Mouse (Mus musculus): ENCODE measurements around the gene Sik1. TPM values are rescaled to one million over a fixed set of nuclear protein-coding genes. Genes with fewer than 3 reads are reported as not detected.

Sik1 gene
- polyA plus RNA-seq, 1 experiment from 2014 or later, result 33.6 TPM

GRCm38 (mm10) chr17:31828916-31829315, 26.7 kb downstream of the Sik1 start:
- Histone ChIP-seq H3K9me3 (replicated peaks) (no peaks in the 10 kb centered on the region), H3K36me3 (no peaks in the 10 kb centered on the region), H3K27me3 (no peaks in the 10 kb centered on the region), H3K4me3 (replicated peaks) (no peak overlapping the region), H3K27ac (replicated peaks) (peak overlapping the region; percentile 78; the same call in 1 of the 2 replicates), H3K9ac (no peak overlapping the region), H3K4me1 (peaks cover 63% of the 10 kb centered on the region), H3K4me2 (replicated peaks) (no peak overlapping the region)
- ATAC-seq (ENCODE audit: insufficient number of reproducible peaks, low FRiP score, low TSS enrichment, low read depth), result no peak
- 95% methylated on average over 5 of the region's 5 CpGs for WGBS

GRCm38 (mm10) chr17:31828118-31828517, 27.5 kb downstream of the Sik1 start:
- no peak for ATAC-seq (ENCODE audit: insufficient number of reproducible peaks, low FRiP score, low TSS enrichment, low read depth)
- no peaks in the 10 kb centered on the region for H3K27me3 ChIP-seq
- H3K27ac ChIP-seq (replicated peaks), result peak overlapping the region; percentile 78
- no peaks in the 10 kb centered on the region for H3K36me3 ChIP-seq
- peaks cover 55% of the 10 kb centered on the region for H3K4me1 ChIP-seq
- no peak overlapping the region for H3K4me3 ChIP-seq (replicated peaks)
- no peak overlapping the region for H3K9ac ChIP-seq
- H3K4me2 ChIP-seq (replicated peaks), result no peak overlapping the region
- H3K9me3 ChIP-seq (replicated peaks), result no peaks in the 10 kb centered on the region
- 51% methylated on average over 5 of the region's 5 CpGs for WGBS

- Histone ChIP-seq H3K4me2 (replicated peaks) (no peak overlapping the region), H3K9ac (no peak overlapping the region), H3K36me3 (no peaks in the 10 kb centered on the region), H3K27me3 (no peaks in the 10 kb centered on the region), H3K9me3 (replicated peaks) (no peaks in the 10 kb centered on the region), H3K4me3 (replicated peaks) (no peak overlapping the region), H3K27ac (replicated peaks) (peak overlapping the region; percentile 78), H3K4me1 (peaks cover 48% of the 10 kb centered on the region)
- 26% methylated on average over 5 of the region's 5 CpGs for WGBS
- ATAC-seq (ENCODE audit: insufficient number of reproducible peaks, low FRiP score, low TSS enrichment, low read depth), result peak; percentile 79
Measured at GRCm38 (mm10) chr17:31827206-31827605, 28.4 kb downstream of the Sik1 start.

GRCm38 (mm10) chr17:31826669-31827068, 28.9 kb downstream of the Sik1 start:
- H3K9me3 ChIP-seq (replicated peaks), result no peaks in the 10 kb centered on the region
- no peaks in the 10 kb centered on the region for H3K27me3 ChIP-seq
- H3K4me2 ChIP-seq (replicated peaks), result no peak overlapping the region
- 32% methylated on average over 6 of the region's 6 CpGs for WGBS
- peak overlapping the region; percentile 78 for H3K27ac ChIP-seq (replicated peaks)
- no peak overlapping the region for H3K9ac ChIP-seq
- H3K36me3 ChIP-seq, result no peaks in the 10 kb centered on the region
- H3K4me3 ChIP-seq (replicated peaks), result no peak overlapping the region
- H3K4me1 ChIP-seq, result peaks cover 42% of the 10 kb centered on the region
- ATAC-seq (ENCODE audit: insufficient number of reproducible peaks, low FRiP score, low TSS enrichment, low read depth), result no peak

GRCm38 (mm10) chr17:31825678-31826077, 29.9 kb downstream of the Sik1 start:
- no peaks in the 10 kb centered on the region for H3K36me3 ChIP-seq
- WGBS, result 84% methylated on average over 9 of the region's 9 CpGs
- no peaks in the 10 kb centered on the region for H3K27me3 ChIP-seq
- H3K27ac ChIP-seq (replicated peaks), result no peak overlapping the region
- peaks cover 38% of the 10 kb centered on the region for H3K4me1 ChIP-seq
- no peak for ATAC-seq (ENCODE audit: insufficient number of reproducible peaks, low FRiP score, low TSS enrichment, low read depth)
- H3K4me3 ChIP-seq (replicated peaks), result no peak overlapping the region
- H3K4me2 ChIP-seq (replicated peaks), result no peak overlapping the region
- no peak overlapping the region for H3K9ac ChIP-seq
- no peaks in the 10 kb centered on the region for H3K9me3 ChIP-seq (replicated peaks)

- Histone ChIP-seq H3K4me2 (replicated peaks) (no peak overlapping the region), H3K27ac (replicated peaks) (no peak overlapping the region; the same call in 1 of the 2 replicates), H3K4me3 (replicated peaks) (no peak overlapping the region), H3K9me3 (replicated peaks) (no peaks in the 10 kb centered on the region), H3K27me3 (no peaks in the 10 kb centered on the region), H3K4me1 (peaks cover 36% of the 10 kb centered on the region), H3K36me3 (no peaks in the 10 kb centered on the region), H3K9ac (no peak overlapping the region)
- 64% methylated on average over 7 of the region's 7 CpGs for WGBS
- no peak for ATAC-seq (ENCODE audit: insufficient number of reproducible peaks, low FRiP score, low TSS enrichment, low read depth)
Measured at GRCm38 (mm10) chr17:31824812-31825211, 30.8 kb downstream of the Sik1 start.

GRCm38 (mm10) chr17:31821136-31821933, 34.3 kb downstream of the Sik1 start:
- Histone ChIP-seq H3K27me3 (no peaks in the 10 kb centered on the region), H3K9me3 (replicated peaks) (no peaks in the 10 kb centered on the region), H3K36me3 (no peaks in the 10 kb centered on the region), H3K4me2 (replicated peaks) (no peak overlapping the region), H3K4me3 (replicated peaks) (no peak overlapping the region), H3K4me1 (peaks cover 12% of the 10 kb centered on the region), H3K27ac (replicated peaks) (no peak overlapping the region), H3K9ac (no peak overlapping the region)
- 40% methylated on average over 11 of the region's 13 CpGs for WGBS
- 0 out of 2 replicates have a peak, but pooled peaks have one; percentile 25 for ATAC-seq (ENCODE audit: insufficient number of reproducible peaks, low FRiP score, low TSS enrichment, low read depth)

GRCm38 (mm10) chr17:31820099-31820846, 35.3 kb downstream of the Sik1 start:
- Histone ChIP-seq H3K4me2 (replicated peaks) (no peak overlapping the region), H3K4me1 (peaks cover 5% of the 10 kb centered on the region; the same call in 1 of the 2 replicates), H3K27ac (replicated peaks) (no peak overlapping the region), H3K4me3 (replicated peaks) (no peak overlapping the region), H3K9ac (no peak overlapping the region), H3K9me3 (replicated peaks) (no peaks in the 10 kb centered on the region), H3K36me3 (no peaks in the 10 kb centered on the region), H3K27me3 (no peaks in the 10 kb centered on the region)
- no peak for ATAC-seq (ENCODE audit: insufficient number of reproducible peaks, low FRiP score, low TSS enrichment, low read depth)
- WGBS, result 46% methylated on average over 4 of the region's 4 CpGs

- H3K4me2 ChIP-seq (replicated peaks), result no peak overlapping the region
- peaks cover 7% of the 10 kb centered on the region; the same call in 1 of the 2 replicates for H3K4me1 ChIP-seq
- H3K9me3 ChIP-seq (replicated peaks), result no peaks in the 10 kb centered on the region
- ATAC-seq (ENCODE audit: insufficient number of reproducible peaks, low FRiP score, low TSS enrichment, low read depth), result no peak
- no peaks in the 10 kb centered on the region for H3K27me3 ChIP-seq
- 63% methylated on average over 9 of the region's 9 CpGs for WGBS
- H3K36me3 ChIP-seq, result no peaks in the 10 kb centered on the region
- H3K9ac ChIP-seq, result no peak overlapping the region
- H3K27ac ChIP-seq (replicated peaks), result no peak overlapping the region
- no peak overlapping the region for H3K4me3 ChIP-seq (replicated peaks)
Measured at GRCm38 (mm10) chr17:31819372-31819771, 36.2 kb downstream of the Sik1 start.

GRCm38 (mm10) chr17:31817815-31818214, 37.8 kb downstream of the Sik1 start:
- 88% methylated on average over 1 of the region's 1 CpGs for WGBS
- ATAC-seq (ENCODE audit: insufficient number of reproducible peaks, low FRiP score, low TSS enrichment, low read depth), result no peak
- H3K4me2 ChIP-seq (replicated peaks), result no peak overlapping the region

GRCm38 (mm10) chr17:31817203-31817602, 38.4 kb downstream of the Sik1 start:
- WGBS, result 56% methylated on average over 5 of the region's 5 CpGs
- Histone ChIP-seq H3K27ac (replicated peaks) (no peak overlapping the region), H3K27me3 (no peaks in the 10 kb centered on the region), H3K9me3 (replicated peaks) (no peaks in the 10 kb centered on the region), H3K9ac (no peak overlapping the region), H3K4me1 (peaks cover 7% of the 10 kb centered on the region; the same call in 1 of the 2 replicates), H3K36me3 (no peaks in the 10 kb centered on the region), H3K4me3 (replicated peaks) (no peak overlapping the region), H3K4me2 (replicated peaks) (no peak overlapping the region)
- ATAC-seq (ENCODE audit: insufficient number of reproducible peaks, low FRiP score, low TSS enrichment, low read depth), result no peak; the same call in 1 of the 2 replicates

More at GRCm38 (mm10) chr17:31817815-31818214, 37.8 kb downstream of the Sik1 start:
- Histone ChIP-seq H3K4me3 (replicated peaks) (no peak overlapping the region), H3K9ac (no peak overlapping the region), H3K27me3 (no peaks in the 10 kb centered on the region), H3K27ac (replicated peaks) (no peak overlapping the region), H3K4me1 (peaks cover 7% of the 10 kb centered on the region; the same call in 1 of the 2 replicates), H3K9me3 (replicated peaks) (no peaks in the 10 kb centered on the region), H3K36me3 (no peaks in the 10 kb centered on the region)
